Mouse (Mus musculus) heart, postnatal 4 days (tissue): ENCODE measurements around the gene Sycp3. TPM values are rescaled to one million over a fixed set of nuclear protein-coding genes. Genes with fewer than 3 reads are reported as not detected.
"Not testable (repeated sequence)": the region's sequence is repeated elsewhere in the genome, so short reads cannot be mapped to it uniquely, and the experiment has no call there.

Experiments
- DNase-seq: peaks from one replicate; pipeline ENCODE4 v3.0.0; 2021
- total RNA-seq, 2 experiments: library from RNA; stranded (reverse); gene quantifications; 2 replicates each; pipeline ENCODE4 v1.2.3; 2021

Sycp3 gene
- not detected for total RNA-seq

GRCm38 (mm10) chr10:88459502-88459992 lies at the start of gene Sycp3:
Gene Sycp3 (plus strand): TSS chr10:88459569.
- DNase-seq: no peak

GRCm38 (mm10) chr10:88409751-88410150 lies 49.6 kb upstream of the Sycp3 start:
- DNase-seq: no peak

GRCm38 (mm10) chr10:88412290-88412995 lies 46.9 kb upstream of the Sycp3 start:
- DNase-seq: no peak

- DNase-seq: no peak
Observed at GRCm38 (mm10) chr10:88417686-88418085, 41.7 kb upstream of the Sycp3 start.

GRCm38 (mm10) chr10:88420141-88420541 lies 39.2 kb upstream of the Sycp3 start:
- DNase-seq: no peak

- no peak for DNase-seq
Observed at GRCm38 (mm10) chr10:88420655-88421435, 38.5 kb upstream of the Sycp3 start.

GRCm38 (mm10) chr10:88426158-88426816 lies 33.1 kb upstream of the Sycp3 start:
- peak; percentile 73 for DNase-seq

- DNase-seq: no peak
Observed at GRCm38 (mm10) chr10:88426896-88427295, 32.5 kb upstream of the Sycp3 start.

GRCm38 (mm10) chr10:88427998-88428397 lies 31.4 kb upstream of the Sycp3 start:
- no peak for DNase-seq

- no peak for DNase-seq
Observed at GRCm38 (mm10) chr10:88441224-88441623, 18.1 kb upstream of the Sycp3 start.

GRCm38 (mm10) chr10:88451221-88451620 lies 8.1 kb upstream of the Sycp3 start:
- peak; percentile 49 for DNase-seq

- DNase-seq: no peak
Observed at GRCm38 (mm10) chr10:88451990-88452389, 7.4 kb upstream of the Sycp3 start.

- DNase-seq: no peak
Observed at GRCm38 (mm10) chr10:88457816-88458215, 1.6 kb upstream of the Sycp3 start.

- no peak for DNase-seq
Observed at GRCm38 (mm10) chr10:88460122-88460820, 902 bp downstream of the Sycp3 start.

GRCm38 (mm10) chr10:88482866-88483265 lies 23.5 kb downstream of the Sycp3 start:
- not testable (repeated sequence) for DNase-seq

- DNase-seq: no peak
Observed at GRCm38 (mm10) chr10:88488629-88489028, 29.3 kb downstream of the Sycp3 start.

GRCm38 (mm10) chr10:88491632-88492031 lies 32.3 kb downstream of the Sycp3 start:
- DNase-seq: no peak

GRCm38 (mm10) chr10:88492658-88493057 lies 33.3 kb downstream of the Sycp3 start:
- DNase-seq: no peak

- DNase-seq: no peak
Observed at GRCm38 (mm10) chr10:88494959-88495587, 35.7 kb downstream of the Sycp3 start.

- no peak for DNase-seq
Observed at GRCm38 (mm10) chr10:88496864-88497564, 37.6 kb downstream of the Sycp3 start.

GRCm38 (mm10) chr10:88499993-88500392 lies 40.6 kb downstream of the Sycp3 start:
- DNase-seq: no peak
